In genomic region chr13:40000236-40000635, GRCm38 (mm10) we compare ENCODE assay signal across 8 mouse cellular contexts.
"Had no signal": no experiment of that assay in that cellular context is flagged by ENCODE, and none has a peak within 500 bp of the region (broad histone marks: within the 10 kb centered on the region; RNA-seq: fewer than 3 reads in every experiment).

No protein-coding gene starts in this region.

- DNase-seq: liver, postnatal 0 days; lung, adult 2 months; lung, postnatal 14 days; lung, postnatal 36 days; right cerebral cortex, postnatal 14 days; thymus, adult 2 months; thymus, postnatal 25 days; thymus, postnatal 4 days had no signal
